Mouse (Mus musculus) forebrain, embryonic 10.5 days (tissue): ENCODE results near the gene Blcap. TPM values are rescaled to one million over a fixed set of nuclear protein-coding genes. Genes with fewer than 3 reads are reported as not detected.

ENCODE experiments used
- DNase-seq: peaks from one replicate; pipeline ENCODE4 v3.0.0-alpha.2; 2017; ENCODE audit warnings: low spot score; ENCODE audit errors: extremely low spot score
- H3K27ac ChIP-seq: fragments of 300-500 bp; sonication (generic); 2 replicates; pipeline ENCODE4 v1.5.1; 2016; ENCODE audit warnings: mild to moderate bottlenecking
- H3K27me3 ChIP-seq: fragments of 300-500 bp; sonication (generic); 2 replicates; pipeline ENCODE4 v1.6.1; 2016; ENCODE audit warnings: mild to moderate bottlenecking; ENCODE audit not compliant: poor library complexity, severe bottlenecking
- H3K36me3 ChIP-seq: fragments of 300-500 bp; sonication (generic); replicated peaks from 2 replicates; pipeline ENCODE4 v1.6.1; 2016; ENCODE audit warnings: mild to moderate bottlenecking, moderate library complexity
- H3K4me1 ChIP-seq: fragments of 300-500 bp; sonication (generic); 2 replicates; pipeline ENCODE4 v1.6.1; 2016
- H3K4me3 ChIP-seq: fragments of 300-500 bp; sonication (generic); 2 replicates; pipeline ENCODE4 v1.5.1; 2016; ENCODE audit warnings: mild to moderate bottlenecking, moderate library complexity
- H3K9me3 ChIP-seq: fragments of 300-500 bp; sonication (generic); 2 replicates; pipeline ENCODE4 v1.6.1; 2016; ENCODE audit warnings: mild to moderate bottlenecking, moderate library complexity
- WGBS: fragments of 180-500 bp; shearing (Covaris S2); methylation state at CpG from one replicate; pipeline ENCODE4 v1.1.7; 2016; 5-methylcytosine and 5-hydroxymethylcytosine counted together
- polyA plus RNA-seq: library from polyadenylated mRNA; unstranded; fragments of >200 nt; fragmentation: Nextera tagmentation; extraction: Ambion mirVana; gene quantifications from 2 replicates; pipeline ENCODE4 v1.2.1, GENCODE M21; 2016

Blcap gene
- polyA plus RNA-seq, 1 experiment from 2014 or later: 78.7 TPM

GRCm38 (mm10) chr2:157531681-157532426, 39.2 kb downstream of the Blcap start:
- Histone ChIP-seq H3K9me3 (no peaks in the 10 kb centered on the region), H3K36me3 (no peaks in the 10 kb centered on the region), H3K27me3 (peaks cover 53% of the 10 kb centered on the region), H3K4me3 (no peak overlapping the region), H3K27ac (0 out of 2 replicates have a peak overlapping the region, but pooled peaks have one; percentile 15), H3K4me1 (peaks cover 65% of the 10 kb centered on the region)
- 58% methylated on average over 8 of the region's 8 CpGs for WGBS
- no peak for DNase-seq

DNA sequence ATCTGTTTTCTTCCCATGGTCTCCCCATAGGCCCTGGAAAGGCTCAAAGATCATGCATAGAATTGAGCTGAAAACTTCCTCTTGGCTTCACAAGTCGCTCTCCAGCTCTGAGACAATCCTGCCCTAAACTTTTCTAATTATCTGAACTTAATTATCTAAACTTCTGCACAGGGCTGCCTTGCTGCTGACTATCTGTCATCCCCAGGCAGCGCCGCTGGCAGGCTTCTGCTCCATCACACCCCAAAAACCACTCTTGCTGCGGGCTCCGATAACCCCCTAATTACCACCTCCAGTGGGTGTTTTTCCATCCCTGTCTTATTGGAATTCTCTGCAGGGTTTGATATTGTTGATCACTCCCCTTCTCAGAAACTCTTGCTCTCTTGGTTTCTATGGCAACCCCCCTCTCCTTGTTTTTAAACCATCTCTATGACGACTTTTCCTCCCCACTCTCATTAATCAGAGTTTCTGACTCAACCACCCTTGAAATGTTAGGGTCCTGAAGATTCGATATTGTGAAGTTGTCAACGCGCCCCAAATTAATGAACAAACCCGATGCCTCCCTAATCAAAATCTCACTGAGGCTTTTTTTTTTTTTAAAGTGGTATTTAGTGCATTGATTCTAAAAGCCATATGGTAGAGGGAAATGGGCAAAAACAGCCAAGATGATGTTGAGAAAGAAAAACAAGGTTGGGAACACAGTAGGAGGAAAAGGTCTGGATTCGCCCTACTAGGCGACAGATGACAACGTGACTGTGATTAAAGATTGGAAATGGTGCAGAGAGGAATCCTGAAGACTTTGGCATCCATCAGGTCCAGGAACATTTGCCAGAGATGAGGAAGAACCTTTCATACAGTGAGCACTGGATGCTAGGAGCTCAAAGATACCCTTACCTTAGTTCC, 40.8 kb downstream of the Blcap start:
- Histone ChIP-seq H3K4me1 (peaks cover 69% of the 10 kb centered on the region), H3K27me3 (peaks cover 52% of the 10 kb centered on the region), H3K4me3 (no peak overlapping the region), H3K9me3 (no peaks in the 10 kb centered on the region), H3K27ac (peak overlapping the region; percentile 45), H3K36me3 (no peaks in the 10 kb centered on the region)
- DNase-seq: no peak
- 70% methylated on average over 13 of the region's 13 CpGs for WGBS

- Histone ChIP-seq H3K36me3 (no peaks in the 10 kb centered on the region), H3K27ac (peak overlapping the region; percentile 51; the same call in 1 of the 2 replicates), H3K9me3 (no peaks in the 10 kb centered on the region), H3K4me1 (peaks cover 79% of the 10 kb centered on the region), H3K4me3 (no peak overlapping the region), H3K27me3 (peaks cover 47% of the 10 kb centered on the region)
- 72% methylated on average over 3 of the region's 3 CpGs for WGBS
- no peak for DNase-seq
These were observed 48.5 kb downstream of the Blcap start for GRCm38 (mm10) chr2:157522556-157522955.

DNA sequence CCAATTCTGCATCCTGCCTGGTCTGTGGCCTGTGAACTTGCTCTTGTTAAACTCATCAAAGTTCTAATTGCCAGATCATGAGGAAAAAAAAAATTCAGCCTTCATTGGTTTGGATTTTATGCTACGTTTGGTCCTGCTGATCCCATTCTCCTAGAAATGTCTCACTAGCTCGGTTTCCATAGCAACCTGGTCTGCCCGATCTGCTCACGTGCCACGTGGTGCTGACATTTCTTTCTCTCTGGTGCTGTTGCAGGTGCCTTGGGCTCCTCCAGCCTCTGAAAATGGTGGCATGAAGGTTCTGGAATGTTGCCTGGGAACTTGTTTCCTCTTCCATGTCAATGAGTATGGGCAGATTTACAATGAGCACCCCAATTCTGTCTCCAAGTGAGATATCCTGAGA, 50.6 kb downstream of the Blcap start:
- DNase-seq: no peak
- no peaks in the 10 kb centered on the region for H3K36me3 ChIP-seq
- H3K27me3 ChIP-seq: peaks cover 48% of the 10 kb centered on the region
- peak overlapping the region; percentile 58 for H3K27ac ChIP-seq
- H3K4me3 ChIP-seq: no peak overlapping the region
- WGBS: 34% methylated on average over 5 of the region's 5 CpGs
- peaks cover 69% of the 10 kb centered on the region for H3K4me1 ChIP-seq
- no peaks in the 10 kb centered on the region for H3K9me3 ChIP-seq

GRCm38 (mm10) chr2:157519452-157519851, 51.6 kb downstream of the Blcap start:
- WGBS: 57% methylated on average over 6 of the region's 6 CpGs

GRCm38 (mm10) chr2:157518451-157518850, 52.6 kb downstream of the Blcap start:
- peaks cover 61% of the 10 kb centered on the region for H3K27me3 ChIP-seq
- 68% methylated on average over 7 of the region's 7 CpGs for WGBS
- H3K36me3 ChIP-seq: no peaks in the 10 kb centered on the region
- no peaks in the 10 kb centered on the region for H3K9me3 ChIP-seq
- no peak overlapping the region for H3K4me3 ChIP-seq
- peak overlapping the region; percentile 52 for H3K27ac ChIP-seq
- DNase-seq: no peak
- peaks cover 74% of the 10 kb centered on the region for H3K4me1 ChIP-seq

More at GRCm38 (mm10) chr2:157519452-157519851, 51.6 kb downstream of the Blcap start:
- H3K27me3 ChIP-seq: peaks cover 57% of the 10 kb centered on the region
- no peaks in the 10 kb centered on the region for H3K36me3 ChIP-seq
- peak overlapping the region; percentile 75 for H3K27ac ChIP-seq
- no peaks in the 10 kb centered on the region for H3K9me3 ChIP-seq
- DNase-seq: no peak
- no peak overlapping the region for H3K4me3 ChIP-seq
- H3K4me1 ChIP-seq: peaks cover 70% of the 10 kb centered on the region

- 48% methylated on average over 6 of the region's 6 CpGs for WGBS
- H3K4me3 ChIP-seq: no peak overlapping the region
- peaks cover 70% of the 10 kb centered on the region for H3K27me3 ChIP-seq
- peak overlapping the region; percentile 52 for H3K27ac ChIP-seq
- H3K4me1 ChIP-seq: peaks cover 76% of the 10 kb centered on the region
- no peak for DNase-seq
- no peaks in the 10 kb centered on the region for H3K36me3 ChIP-seq
- H3K9me3 ChIP-seq: no peaks in the 10 kb centered on the region
These were observed 53.5 kb downstream of the Blcap start for GRCm38 (mm10) chr2:157517526-157517925.

- DNase-seq: peak; percentile 39
- Histone ChIP-seq H3K9me3 (no peaks in the 10 kb centered on the region), H3K27me3 (peaks cover 95% of the 10 kb centered on the region), H3K27ac (peak overlapping the region; percentile 85), H3K4me1 (peaks cover 82% of the 10 kb centered on the region), H3K4me3 (0 out of 2 replicates have a peak overlapping the region, but pooled peaks have one; percentile 5), H3K36me3 (no peaks in the 10 kb centered on the region)
- 3% methylated on average over 4 of the region's 4 CpGs for WGBS
These were observed 56.7 kb downstream of the Blcap start for GRCm38 (mm10) chr2:157514353-157514752.

DNA sequence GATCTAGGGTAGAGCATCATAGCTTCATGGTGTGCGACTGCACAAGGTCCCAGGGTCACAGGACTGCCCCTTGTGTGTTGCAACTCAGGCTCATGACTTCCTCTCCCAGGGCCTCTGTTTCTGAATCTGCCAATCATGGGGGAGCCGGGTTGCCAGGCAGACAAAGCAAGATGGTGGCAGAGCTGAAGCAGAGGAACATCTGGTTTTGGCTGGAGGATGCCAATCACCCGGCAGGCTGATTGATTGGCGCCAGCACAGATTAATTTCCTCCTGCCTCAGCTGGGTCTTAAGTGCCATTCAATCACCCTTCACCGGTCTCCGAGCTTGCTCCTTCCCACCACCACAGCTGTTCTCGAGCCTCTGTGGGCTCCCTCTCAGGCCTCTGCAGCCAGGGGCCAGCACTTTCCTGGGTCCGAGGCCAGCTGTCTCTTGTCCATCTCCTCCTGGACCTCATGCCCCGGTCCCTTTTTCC, 57.3 kb downstream of the Blcap start:
- H3K27me3 ChIP-seq: peaks cover 97% of the 10 kb centered on the region
- no peaks in the 10 kb centered on the region for H3K36me3 ChIP-seq
- 15% methylated on average over 9 of the region's 9 CpGs for WGBS
- DNase-seq: peak; percentile 44
- H3K27ac ChIP-seq: peak overlapping the region; percentile 85
- H3K4me3 ChIP-seq: 0 out of 2 replicates have a peak overlapping the region, but pooled peaks have one; percentile 5
- peaks cover 83% of the 10 kb centered on the region for H3K4me1 ChIP-seq
- no peaks in the 10 kb centered on the region for H3K9me3 ChIP-seq

- H3K4me3 ChIP-seq: no peak overlapping the region
- H3K4me1 ChIP-seq: peaks cover 81% of the 10 kb centered on the region
- no peak for DNase-seq
- peak overlapping the region; percentile 85 for H3K27ac ChIP-seq
- peaks cover 97% of the 10 kb centered on the region for H3K27me3 ChIP-seq
- no peaks in the 10 kb centered on the region for H3K9me3 ChIP-seq
- WGBS: 95% methylated on average over 9 of the region's 9 CpGs
- H3K36me3 ChIP-seq: no peaks in the 10 kb centered on the region
These were observed 58.2 kb downstream of the Blcap start for GRCm38 (mm10) chr2:157512859-157513258.

DNA sequence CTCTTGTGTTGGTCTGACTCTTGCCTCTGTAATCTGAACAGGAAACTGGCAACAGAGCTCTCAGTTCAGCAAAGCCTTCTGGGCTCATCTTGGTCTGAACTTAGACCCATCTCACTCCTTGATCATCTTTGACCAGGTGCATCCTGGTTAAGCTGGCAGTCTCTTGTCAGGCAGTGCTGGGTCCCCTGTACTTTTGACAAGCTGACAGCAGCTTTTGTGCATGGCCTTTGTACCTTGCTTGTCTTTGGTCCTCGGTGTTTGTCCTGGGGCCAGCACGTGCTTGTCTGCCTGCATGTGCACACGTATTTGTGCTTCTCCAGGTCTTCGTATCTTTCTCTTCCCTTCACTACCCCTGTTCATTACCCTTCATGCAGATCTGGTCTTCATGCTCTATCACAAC, 61.0 kb downstream of the Blcap start:
- no peak for DNase-seq
- Histone ChIP-seq H3K27ac (no peak overlapping the region), H3K36me3 (no peaks in the 10 kb centered on the region), H3K9me3 (no peaks in the 10 kb centered on the region), H3K4me3 (no peak overlapping the region), H3K4me1 (peaks cover 93% of the 10 kb centered on the region), H3K27me3 (peaks cover 92% of the 10 kb centered on the region)
- WGBS: 85% methylated on average over 4 of the region's 4 CpGs

DNA sequence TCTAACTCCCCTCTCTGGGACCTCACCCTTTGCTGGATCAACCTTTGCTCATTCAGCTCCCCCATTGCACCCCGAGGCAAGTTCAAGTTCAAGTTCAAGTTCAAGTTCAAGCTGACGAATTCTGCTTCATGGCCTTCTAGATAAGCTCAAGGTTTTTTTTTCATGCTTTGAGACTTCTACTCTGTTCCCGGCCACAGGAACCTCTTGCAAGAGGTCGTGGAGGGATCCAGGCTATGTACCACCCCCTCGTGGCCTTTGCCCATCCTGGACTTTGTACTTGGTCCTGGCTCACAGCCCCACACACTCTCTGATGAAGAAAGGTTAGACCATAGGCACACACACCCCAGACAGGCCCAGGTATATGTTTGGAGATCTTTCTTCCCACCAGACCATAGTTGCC, 61.9 kb downstream of the Blcap start:
- 86% methylated on average over 5 of the region's 5 CpGs for WGBS
- Histone ChIP-seq H3K36me3 (no peaks in the 10 kb centered on the region), H3K4me3 (no peak overlapping the region), H3K27ac (0 out of 2 replicates have a peak overlapping the region, but pooled peaks have one; percentile 35), H3K4me1 (peaks cover 91% of the 10 kb centered on the region), H3K27me3 (peaks cover 89% of the 10 kb centered on the region), H3K9me3 (no peaks in the 10 kb centered on the region)
- DNase-seq: no peak
